Mouse (Mus musculus): Measurements from ENCODE around the gene Bcl2l13.
"Not testable (repeated sequence)": the region's sequence is repeated elsewhere in the genome, so short reads cannot be mapped to it uniquely, and the experiment has no call there.

Bcl2l13 gene

DNA sequence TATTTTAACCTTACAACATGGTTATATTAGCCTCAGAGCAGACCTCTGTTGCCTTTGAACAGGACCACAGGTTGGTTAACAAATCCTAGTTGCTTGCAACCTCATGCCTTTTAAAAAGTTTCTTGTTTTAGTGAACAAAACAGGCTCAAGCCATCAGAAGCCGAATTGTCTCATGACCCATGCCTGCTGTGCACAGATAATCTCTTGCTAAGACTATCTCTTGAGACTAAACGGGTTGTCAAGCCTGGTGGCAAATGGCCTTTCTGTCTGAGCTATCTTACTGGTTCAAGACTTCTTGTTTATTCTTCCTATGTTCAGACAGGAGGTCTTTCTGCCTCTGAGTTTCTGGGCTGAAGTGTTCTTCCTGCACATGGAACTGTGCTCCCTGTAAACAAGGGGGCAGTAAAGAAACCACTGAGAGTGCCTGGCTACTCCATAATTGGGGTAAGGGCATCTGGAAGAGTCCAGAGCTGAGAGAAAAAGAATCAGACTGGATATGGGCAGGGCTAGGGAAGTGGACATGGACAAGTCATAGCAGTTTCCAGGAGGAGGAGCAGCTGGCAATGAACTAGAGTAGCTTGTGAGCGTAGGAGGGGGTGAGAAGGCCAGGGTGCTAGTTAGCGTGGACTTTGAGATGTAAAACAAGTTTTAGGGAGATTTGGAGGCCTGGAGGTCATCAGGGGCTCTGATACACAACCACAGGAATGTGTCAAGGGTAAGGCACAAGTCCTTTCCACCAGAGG lies 5.0 kb upstream of the Bcl2l13 start:
- DNase-seq (ENCODE audit: low read depth, low spot score) = no peak

DNA sequence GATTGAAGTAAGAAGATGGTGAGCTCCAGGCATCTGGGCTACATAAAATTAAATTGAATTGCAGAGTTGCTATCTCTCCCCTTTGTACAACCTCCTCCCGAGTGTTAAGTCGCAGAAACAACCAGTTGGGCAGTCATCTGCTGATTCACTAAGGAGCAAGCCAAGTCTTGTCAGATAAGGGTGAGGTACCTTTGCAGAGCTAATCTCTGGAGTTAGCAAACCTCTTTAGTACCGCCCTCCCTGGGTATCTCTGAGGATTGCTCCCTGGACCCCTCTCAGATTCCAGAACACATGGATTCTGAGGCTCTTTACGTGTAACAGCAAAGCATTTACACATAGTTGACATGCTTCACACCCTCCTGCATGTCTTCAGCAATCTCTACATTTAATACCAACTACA lies 3.9 kb upstream of the Bcl2l13 start:
- no peak for DNase-seq (ENCODE audit: low read depth, low spot score)

DNA sequence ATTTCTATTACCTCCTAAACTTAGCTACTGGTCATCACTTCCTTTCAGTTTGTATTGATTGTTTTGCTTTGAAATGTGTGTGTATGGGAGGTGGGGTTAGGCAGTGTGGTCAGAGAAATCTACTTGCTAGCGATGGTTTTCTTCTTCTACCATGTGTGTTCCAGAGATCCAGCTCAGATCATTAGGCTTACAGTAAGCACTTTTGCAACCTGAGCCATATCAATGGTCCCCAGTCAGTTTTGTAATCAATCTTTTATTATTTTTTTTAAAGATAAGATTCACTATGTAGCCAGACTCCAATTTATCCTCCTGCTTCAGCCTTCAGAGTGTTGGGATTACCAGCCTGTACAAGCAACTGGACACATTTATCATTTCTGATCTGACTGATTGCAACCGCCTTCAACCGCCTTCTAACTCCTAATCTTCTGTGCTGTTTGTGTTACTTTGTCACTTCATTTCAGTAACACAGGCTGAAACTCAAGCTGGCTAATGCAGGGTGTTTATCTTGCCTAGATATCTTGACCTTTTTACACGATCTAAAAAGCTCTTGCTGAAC lies 1.2 kb upstream of the Bcl2l13 start:
- DNase-seq (ENCODE audit: low read depth, low spot score) = no peak

DNA sequence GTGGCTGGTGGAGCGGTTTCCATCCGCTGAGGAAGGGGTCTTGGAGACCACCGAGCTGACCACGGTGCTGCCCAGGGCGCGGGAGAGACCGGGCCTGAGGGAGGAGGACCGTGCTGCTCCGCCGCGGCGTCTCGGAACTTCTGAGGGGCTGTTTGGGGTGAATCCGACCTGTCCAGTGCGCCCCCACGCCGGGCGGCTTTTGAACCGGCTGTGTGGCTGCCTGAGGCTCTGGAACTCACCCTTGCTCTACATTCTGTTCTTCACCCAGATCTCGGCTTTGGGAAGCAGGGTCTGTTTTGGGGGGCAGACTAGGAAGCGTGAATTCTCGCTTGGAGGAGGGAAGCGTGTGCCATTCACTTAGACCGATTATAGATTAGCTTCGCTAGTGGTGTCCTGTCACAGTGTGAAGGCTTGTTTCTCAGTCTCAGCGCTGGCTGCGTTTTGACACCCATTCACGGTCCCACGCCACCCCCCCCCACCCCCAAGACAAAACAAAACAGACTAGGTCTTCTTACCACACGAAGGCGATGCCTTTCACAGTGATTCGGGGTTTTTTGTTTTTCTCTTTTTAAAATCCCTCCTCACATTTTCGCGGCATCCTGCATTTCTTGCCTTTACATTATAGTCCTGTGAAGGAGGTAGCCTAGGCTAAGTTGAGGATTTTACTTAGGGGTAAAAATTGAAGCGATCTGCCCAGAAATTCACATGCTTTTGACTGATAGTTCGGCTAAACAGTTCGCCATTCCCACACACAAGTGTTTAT lies 558 bp downstream of the Bcl2l13 start:
- DNase-seq (ENCODE audit: low read depth, low spot score) = no peak

DNA sequence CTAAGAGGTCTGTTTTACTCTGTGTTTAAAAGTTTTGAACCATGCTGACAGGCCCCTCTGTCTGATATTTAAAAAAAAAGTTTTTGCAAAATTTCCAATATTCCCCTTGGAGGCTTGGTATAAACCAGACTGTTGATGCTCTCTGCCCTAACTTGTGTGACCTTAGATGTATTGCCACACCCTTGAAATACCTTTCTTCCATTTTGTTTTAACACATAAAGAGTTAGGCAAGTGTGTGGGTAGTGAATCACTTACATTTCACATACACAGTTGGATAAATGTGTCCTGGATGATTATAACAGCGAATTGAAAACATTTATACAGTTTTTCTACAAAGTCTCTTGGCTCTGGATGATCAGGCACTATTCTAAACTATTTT lies 1.1 kb downstream of the Bcl2l13 start:
- DNase-seq (ENCODE audit: low read depth, low spot score) = no peak

DNA sequence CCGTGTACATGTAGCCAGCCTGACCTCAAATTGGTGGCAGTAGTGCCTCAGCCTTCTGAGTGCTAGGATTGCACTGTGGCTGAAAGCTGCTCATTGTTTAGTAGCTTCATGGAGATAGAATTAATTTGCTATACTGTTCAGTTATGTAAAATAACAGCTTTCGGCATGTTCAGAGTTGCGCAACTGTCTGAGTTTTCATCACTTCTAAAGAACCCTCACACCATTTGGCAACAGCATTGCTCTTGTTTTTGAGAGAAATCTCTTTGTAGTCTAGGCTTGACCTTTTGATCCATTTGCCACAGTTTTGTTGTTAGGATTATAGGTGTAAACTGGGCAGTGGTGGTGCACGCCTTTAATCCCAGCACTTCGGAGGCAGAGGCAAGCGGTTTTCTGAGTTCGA lies 4.2 kb downstream of the Bcl2l13 start:
- no peak for DNase-seq (ENCODE audit: low read depth, low spot score)

DNA sequence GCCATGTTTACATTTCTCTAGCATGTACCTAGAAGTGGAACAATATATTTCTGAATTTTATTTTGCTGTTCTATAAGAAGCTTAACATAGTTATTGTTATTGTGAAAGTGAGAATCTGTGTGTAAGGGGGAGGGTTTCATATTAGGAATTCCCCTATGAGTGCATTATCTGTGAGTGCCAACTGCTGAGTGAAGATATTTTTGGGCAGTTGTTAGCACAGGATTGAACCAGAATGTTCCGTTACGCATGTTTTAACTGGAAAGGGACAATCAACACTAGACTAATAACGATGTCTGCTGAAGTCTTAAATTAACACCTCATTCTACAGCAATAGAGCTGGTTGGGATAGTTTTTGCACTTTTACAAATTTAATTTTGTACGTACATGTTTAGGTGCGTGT lies 5.7 kb downstream of the Bcl2l13 start:
- no peak for DNase-seq (ENCODE audit: low read depth, low spot score)

DNA sequence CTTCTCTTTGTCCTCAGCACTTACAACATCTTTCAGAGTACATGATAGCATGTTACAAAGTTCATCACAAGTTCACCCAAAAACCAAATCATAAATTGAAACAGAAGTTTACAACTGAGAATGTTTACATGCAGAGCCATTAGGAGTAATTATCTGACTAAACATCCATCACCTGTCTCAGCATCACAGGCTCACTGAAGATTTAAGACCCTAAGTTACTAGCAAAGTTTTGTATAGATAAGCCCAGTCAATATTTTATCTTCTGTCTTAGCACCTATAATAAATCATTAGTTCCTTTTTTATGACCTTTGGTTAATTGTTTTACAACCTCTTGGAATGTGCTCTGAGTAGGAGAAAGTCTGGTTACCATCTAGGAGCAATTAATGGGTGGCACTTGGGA lies 14.7 kb downstream of the Bcl2l13 start:
- DNase-seq (ENCODE audit: low read depth, low spot score) = not testable (repeated sequence)

DNA sequence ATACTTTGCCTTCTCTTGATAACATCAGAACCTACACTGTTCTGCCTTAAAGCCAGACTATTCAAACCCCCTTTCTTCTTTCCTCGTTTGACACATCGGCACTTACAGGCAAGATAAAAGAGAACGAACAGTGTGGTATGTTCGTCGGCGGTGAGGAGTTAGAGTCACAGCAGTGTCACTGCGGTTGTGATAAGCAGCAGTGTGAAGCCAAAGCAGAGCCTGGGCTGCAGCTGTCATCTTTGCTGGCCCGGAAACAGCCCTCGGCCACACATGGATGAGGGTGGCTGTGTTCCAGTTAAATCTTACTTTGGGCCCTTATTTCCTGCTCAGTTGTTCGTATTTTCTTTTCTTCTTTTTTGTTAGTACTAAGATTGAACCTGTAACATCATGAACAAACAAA lies 18.4 kb downstream of the Bcl2l13 start:
- no peak for DNase-seq (ENCODE audit: low read depth, low spot score)

DNA sequence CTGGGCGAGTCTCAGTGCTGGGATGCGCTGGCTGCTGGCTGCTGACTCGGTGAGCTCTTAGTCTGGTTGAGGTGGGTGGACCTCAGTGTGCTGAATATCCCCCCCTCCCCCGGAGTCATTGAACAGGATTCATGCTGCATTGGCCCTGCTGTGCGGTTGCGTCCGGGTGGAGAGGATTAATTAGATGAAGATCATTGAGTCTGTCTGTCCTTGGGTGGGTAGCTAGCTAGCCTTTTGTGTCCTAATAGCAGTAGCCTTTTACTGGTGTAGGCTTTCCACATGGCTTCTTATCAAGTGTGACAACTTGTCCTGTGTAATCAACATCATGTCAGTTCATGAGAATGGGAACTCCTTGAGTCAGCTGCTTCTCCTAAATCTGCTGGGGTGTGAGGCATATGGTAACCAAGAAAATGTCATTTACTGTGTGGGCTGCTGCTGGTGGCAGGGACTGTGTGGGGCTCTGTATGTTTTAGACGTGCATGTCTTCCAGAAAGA lies 22.3 kb downstream of the Bcl2l13 start:
- DNase-seq (ENCODE audit: low read depth, low spot score) = no peak

DNA sequence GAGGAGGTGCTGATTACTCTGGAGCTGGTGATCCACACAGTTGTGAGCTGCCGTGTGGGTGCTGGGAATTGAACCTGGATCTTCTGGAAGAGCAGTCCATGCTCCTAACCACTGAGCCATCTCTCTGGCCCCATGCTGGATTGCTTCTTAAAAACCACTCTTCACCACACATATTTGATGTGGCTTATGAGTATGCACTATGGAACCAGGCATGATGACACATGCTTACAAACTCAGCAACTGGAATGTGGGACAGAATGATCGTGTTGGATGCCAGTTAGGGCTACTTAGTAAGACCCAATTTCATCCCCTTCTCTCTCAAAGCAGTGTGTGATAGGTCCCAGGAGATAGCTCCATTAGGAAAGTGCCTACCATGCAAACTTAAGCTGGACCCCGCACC lies 24.1 kb downstream of the Bcl2l13 start:
- DNase-seq (ENCODE audit: low read depth, low spot score) = no peak

DNA sequence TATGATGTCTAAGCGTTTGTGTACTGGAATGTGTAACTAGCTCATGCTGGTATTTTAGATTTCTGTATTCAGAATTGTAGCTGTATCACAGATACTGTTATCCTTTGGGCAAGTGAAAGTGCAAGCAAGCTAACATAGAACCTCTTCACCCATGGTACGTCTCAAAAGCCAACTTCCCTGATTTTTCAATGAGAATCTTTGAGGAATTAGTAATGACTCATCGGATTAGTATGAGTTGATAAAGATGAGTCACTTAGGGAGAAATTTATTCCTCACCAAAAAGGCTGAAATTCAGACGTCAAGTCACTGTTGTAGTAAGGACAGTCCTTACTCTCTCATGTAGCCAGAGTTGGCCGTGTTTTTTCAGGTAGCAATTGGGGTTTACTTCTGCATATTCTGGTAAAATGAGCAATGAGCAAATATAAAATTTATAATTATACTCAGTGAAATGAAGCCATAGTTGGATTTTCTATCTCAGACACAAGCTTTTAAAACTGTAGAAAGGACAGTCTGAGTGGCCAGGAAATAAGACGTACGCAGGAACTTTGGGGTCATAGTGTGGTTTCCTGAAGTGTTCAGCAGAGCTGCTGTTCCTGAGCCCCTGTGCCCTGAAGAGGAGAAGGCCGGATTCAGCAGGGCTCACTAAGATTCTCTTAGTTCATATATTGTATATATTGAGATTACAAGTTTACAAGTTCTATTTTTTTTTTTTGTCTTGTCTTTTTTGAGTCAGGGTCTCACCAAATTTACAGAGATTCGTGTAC lies 30.2 kb downstream of the Bcl2l13 start:
- DNase-seq (ENCODE audit: low read depth, low spot score) = no peak

DNA sequence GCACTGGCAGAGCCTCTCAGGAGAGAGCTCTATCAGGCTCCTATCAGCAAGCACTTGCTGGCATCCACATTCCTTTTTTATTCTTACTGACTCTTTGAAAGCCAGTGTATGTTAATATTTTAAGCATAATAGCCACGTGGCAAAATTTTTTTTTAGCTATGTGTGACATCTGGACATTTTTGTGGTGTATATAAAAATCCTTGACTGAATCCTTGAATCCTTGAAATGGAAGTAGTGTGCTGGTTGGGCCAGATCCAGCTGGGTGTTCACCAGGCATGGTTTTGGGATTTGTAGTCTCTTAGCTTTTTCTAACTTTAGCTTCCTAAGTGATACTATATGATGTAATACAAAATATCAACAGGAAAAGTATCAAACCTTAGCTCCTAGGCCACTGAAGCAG lies 32.8 kb downstream of the Bcl2l13 start:
- no peak for DNase-seq (ENCODE audit: low read depth, low spot score)

DNA sequence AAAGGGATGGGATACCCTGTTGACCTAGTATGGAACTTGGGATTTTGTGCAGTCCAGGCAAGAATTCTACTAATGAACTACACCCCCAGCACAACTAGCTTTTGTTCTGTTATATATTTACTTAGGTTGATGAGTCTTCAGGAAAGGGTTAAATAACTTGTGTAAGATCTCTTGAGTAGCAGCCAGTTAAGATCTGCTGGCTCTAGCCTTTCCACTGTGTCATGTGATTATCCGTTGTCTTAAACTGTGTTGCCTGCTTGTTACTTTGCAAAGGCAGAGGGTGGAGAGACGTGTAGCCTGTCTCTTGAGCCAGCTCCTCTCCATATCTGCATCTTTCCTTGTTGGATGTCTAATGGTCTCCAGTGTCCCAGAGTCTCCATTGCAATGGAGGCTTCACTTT lies 35.3 kb downstream of the Bcl2l13 start:
- DNase-seq (ENCODE audit: low read depth, low spot score) = no peak

DNA sequence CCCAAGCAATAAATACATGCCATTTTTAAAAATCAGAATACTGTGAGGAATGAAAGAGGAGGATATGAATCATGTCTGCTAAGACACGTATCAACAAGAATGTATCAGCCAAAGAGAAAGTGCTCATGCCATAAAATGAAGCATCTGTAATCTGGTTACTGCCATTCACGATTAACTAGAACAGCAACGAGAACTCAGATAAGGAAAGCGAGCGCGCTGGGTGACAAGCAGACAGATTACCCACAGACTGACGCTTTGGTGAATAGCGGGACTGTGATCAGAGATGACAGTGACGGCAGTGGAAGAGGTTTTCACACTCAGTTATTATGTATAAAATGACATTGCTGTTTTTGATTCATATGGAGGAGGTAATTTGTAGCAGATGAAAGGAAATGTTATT lies 37.9 kb downstream of the Bcl2l13 start:
- DNase-seq (ENCODE audit: low read depth, low spot score) = no peak

DNA sequence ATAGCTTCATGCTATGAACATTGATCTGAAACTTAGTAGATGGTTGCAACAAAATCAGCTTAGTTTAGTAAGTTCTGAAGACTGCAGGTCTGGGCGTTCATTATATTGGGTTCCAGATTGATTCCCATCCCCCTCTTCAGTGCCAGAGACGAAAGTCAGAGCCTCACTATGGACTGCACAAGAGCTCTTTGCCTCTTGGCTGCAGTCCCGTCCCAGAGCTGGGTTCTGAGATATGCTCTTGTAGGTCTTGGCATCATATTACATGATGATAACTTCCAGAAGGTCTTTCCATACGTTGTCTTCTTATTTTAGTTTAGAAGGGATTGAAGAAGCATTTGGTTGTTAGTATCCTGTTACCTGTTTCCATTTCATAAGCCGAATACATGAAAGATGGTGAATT lies 43.0 kb downstream of the Bcl2l13 start:
- DNase-seq (ENCODE audit: low read depth, low spot score) = no peak

DNA sequence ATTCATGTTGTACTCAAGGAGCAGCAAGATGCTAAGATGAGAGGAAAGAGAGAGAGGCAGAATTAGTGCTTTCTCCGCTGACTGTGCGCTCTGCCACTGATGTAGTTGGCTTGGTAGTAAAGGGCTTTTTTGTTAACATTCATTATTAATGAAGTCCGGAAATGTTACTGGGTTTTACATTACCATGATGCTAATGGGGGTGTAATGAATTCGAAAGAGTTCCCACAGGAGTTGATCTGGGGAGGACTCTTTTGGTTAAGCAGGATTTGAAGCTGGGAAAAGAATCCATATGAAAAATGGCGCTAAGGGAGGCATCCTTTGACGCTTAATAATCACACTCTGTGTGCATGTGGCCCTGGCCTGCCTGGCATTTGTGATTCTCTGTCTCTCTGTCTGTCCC lies 48.4 kb downstream of the Bcl2l13 start:
- no peak for DNase-seq (ENCODE audit: low read depth, low spot score)

DNA sequence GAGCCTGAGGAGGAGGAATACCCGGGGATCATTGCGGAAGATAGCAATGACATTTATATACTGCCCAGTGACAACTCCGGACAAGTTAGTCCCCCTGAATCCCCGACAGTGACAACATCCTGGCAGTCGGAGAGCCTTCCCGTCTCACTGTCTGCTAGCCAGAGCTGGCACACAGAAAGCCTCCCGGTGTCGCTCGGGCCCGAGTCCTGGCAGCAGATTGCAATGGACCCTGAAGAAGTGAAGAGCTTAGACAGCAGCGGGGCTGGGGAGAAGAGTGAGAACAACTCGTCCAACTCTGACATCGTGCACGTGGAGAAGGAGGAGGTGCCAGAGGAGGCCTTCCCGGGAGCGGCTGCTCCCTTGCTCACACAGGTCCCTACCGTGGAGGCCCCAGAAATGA lies 50.7 kb downstream of the Bcl2l13 start:
- no peak for DNase-seq (ENCODE audit: low read depth, low spot score)

DNA sequence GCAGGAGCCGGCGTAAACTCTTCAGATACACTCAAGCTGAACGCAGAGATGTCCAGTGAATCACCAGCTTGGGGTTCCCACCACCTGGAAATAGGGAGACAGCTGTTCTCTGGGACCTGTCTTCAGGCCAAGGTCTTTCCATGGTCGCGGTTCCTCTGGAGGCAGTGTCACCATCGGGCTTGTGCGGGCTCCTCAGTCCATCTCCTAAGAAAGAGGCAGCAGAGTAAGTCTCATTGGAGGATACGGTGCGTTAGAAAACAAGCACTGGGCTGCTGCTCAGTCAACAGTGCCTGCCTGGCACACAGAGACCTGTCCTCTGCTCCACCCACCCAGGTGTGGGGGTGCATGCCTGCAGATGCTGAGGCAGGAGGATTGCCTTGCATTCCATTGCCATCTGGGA lies 58.1 kb downstream of the Bcl2l13 start:
- DNase-seq (ENCODE audit: low read depth, low spot score) = no peak

DNA sequence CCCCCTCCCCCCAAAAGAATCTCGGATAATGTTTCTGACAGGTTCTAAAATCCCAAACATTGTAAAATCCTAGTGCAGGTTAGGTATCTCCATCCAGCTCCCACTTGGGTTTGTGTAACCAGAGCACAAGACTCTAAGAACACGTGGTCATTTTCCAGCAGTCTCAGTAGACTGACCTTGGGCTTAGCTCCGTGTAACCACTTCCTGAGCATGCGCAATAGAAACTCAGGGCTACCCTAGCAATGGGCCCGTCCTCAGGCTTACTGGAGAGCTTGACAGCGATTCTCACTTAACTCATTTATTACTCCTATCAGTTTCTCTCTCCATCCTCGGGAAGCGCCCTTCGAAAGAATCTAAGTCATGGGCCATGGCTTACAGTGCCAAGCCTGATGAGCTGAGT lies 58.5 kb downstream of the Bcl2l13 start:
- DNase-seq (ENCODE audit: low read depth, low spot score) = no peak

DNA sequence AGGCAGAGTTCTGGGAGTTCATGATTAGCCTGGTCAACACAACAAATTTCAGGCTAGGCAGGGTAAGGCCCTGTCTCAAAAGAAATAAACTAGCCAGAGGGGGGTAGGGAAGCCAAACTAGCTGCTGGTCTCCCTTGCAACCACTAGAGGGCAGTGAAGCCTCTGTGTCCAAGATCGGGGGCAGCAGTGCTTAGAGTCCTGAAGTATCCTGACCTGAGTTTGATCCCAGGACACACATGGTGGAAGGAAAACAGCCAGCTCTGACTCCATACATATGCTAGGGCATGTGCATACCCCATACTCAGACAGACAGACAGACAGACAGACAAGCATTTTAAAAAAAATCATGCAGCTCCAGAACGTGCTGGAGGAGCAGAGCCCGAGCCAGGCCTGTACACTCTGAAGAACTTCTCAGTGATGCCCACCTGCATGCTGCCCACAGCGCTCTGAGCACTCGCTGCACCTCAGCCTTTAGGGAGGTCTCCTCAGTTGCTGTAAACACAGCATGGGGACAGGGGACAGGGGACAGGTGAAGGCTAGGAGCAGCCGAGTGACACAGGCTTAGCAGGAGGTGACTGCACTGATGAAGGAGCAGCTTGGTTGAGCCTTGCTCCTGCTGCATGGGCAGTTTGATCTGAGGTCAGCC lies 62.3 kb downstream of the Bcl2l13 start:
- peak; percentile 53 for DNase-seq (ENCODE audit: low read depth, low spot score)
